Mouse (Mus musculus): ENCODE data around the gene Smyd4. TPM values are rescaled to one million over a fixed set of nuclear protein-coding genes. Genes with fewer than 3 reads are reported as not detected.

Smyd4 gene
- polyA plus RNA-seq, 1 experiment from 2014 or later: 13.4 TPM

DNA sequence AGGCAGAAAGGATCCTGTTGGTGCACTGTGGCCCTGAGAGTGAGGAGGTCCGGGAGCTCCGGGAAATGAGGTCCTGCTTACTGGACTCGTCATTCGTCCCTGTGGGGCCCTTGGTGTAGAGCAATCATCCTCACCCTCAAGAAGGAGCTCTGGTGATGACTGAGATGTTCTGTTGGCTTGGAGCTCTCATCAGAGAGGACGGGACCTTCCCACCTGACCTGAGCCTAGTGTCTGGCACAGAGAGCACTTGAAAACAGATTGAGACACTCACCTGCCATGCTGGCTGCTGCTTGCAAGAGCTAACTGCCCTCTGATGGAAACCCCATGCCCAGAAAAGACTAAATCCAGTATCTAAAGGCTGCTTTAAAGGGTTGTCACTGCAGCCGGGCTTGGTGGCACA lies 56.6 kb downstream of the Smyd4 start:
- H3K4me3 ChIP-seq: no peak overlapping the region
- H3K36me3 ChIP-seq: no peaks in the 10 kb centered on the region; the same call in 1 of the 2 replicates
- H3K4me2 ChIP-seq (replicated peaks): no peak overlapping the region
- no peak overlapping the region for H3K27ac ChIP-seq
- H3K27me3 ChIP-seq: no peaks in the 10 kb centered on the region
- no peaks in the 10 kb centered on the region for H3K4me1 ChIP-seq
- 92% methylated on average over 6 of the region's 6 CpGs for WGBS
- no peak for ATAC-seq (ENCODE audit: low FRiP score)
- H3K9me3 ChIP-seq (replicated peaks): no peaks in the 10 kb centered on the region
- H3K9ac ChIP-seq: no peak overlapping the region

DNA sequence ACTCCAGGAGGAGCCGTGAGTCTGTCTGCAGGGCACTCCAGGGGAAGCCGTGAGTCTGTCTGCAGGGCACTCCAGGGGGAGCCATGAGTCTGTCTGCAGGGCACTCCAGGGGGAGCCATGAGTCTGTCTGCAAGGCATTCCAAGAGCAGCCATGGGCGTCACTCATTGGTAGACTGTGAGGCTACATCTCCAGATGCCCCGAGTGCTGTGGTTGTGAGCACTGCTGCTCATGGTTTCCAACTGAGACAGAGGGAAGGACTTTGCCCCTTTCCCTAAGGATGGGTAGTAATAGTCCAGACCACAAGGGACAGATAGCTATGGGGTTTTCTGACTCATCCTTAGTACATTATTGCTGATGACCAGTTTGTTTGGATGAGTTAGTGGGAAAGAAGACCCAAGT lies 57.9 kb downstream of the Smyd4 start:
- Histone ChIP-seq H3K4me1 (no peaks in the 10 kb centered on the region), H3K27ac (no peak overlapping the region), H3K9me3 (replicated peaks) (no peaks in the 10 kb centered on the region), H3K9ac (no peak overlapping the region), H3K27me3 (no peaks in the 10 kb centered on the region), H3K36me3 (no peaks in the 10 kb centered on the region), H3K4me2 (replicated peaks) (no peak overlapping the region), H3K4me3 (no peak overlapping the region)
- 56% methylated on average over 4 of the region's 4 CpGs for WGBS
- ATAC-seq (ENCODE audit: low FRiP score): no peak

DNA sequence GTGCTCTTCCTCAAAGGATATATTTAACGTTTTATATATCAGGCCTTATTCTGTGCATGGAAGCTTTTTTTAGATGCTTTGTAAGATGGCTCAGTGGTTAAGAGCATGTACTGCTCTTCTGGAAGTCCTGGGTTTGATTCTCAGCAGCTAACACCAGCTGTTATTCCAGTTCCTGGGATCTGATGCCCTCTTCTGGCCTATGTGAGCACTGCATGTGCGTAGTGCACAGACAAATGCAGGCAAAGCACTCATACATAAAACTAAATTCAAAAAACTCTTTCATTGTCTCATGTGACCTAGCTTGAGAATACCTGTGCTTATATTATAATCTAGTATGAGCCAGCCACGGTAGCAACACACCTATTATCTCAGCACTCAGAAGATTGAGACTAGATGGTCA lies 58.6 kb downstream of the Smyd4 start:
- Histone ChIP-seq H3K9ac (no peak overlapping the region), H3K4me1 (no peaks in the 10 kb centered on the region), H3K27ac (no peak overlapping the region), H3K36me3 (no peaks in the 10 kb centered on the region), H3K4me3 (no peak overlapping the region), H3K4me2 (replicated peaks) (no peak overlapping the region), H3K27me3 (no peaks in the 10 kb centered on the region), H3K9me3 (replicated peaks) (no peaks in the 10 kb centered on the region)
- 35% methylated on average over 3 of the region's 3 CpGs for WGBS
- no peak for ATAC-seq (ENCODE audit: low FRiP score)

DNA sequence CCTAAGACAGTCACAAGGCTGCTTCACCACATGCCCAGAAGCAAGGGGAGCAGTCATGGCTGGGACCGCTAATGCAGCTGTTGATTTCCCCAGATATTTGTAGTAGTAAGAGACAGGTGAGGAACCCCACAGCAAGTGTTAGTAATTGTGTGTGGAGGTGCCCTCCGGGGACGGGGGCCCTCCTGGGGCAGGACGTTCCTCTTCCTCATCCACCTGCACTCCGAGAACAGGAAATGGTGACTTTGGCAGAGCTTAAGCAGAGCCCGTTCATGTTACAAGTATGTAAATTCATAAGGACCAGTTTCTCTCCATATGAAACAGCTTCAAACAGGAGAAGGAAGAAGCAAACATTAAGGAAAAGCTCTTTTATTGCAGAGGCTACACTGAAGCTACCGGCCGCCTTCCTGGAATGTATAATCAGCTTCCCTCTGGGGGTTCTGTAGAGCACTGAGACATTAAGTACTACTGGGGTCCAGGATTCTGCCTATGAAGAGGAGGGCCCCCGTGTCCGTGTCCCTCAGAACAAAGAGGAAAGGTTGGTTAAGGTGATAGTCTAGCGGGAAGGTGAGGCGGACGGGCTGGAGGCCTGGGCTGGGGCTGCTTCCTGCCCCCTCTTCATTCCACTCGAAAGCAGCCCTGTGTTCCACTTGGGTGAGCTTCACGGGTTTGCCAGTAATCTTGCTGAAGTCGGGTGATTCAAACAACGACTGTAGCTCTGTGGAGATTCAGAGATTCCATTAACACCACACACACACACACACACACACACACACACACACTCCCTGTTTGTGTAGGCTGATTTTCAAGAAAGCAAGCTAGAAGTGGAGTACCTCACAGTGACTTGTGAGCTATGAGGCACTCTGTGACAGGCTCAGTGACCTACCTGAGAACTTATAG lies 61.7 kb downstream of the Smyd4 start:
- ATAC-seq (ENCODE audit: low FRiP score): no peak
- H3K27ac ChIP-seq: no peak overlapping the region

DNA sequence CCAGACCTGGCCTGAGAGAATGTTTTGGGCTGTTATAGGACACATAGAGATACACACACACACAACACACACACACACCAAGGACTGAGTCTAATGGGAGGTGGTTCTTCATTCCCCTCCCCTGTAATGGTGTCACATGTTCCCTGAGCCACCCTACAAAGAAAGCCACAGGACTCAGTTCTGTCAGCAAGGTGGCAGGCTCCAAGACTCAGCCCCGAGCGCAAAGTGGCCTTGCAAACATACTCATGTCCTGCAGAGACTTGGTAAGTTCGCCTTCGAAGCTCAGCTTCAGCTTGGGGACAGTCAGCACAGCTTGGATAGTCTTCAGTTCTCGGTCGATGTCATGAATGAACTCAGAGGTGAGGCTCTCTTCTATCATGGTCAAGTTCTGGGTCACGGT lies 62.4 kb downstream of the Smyd4 start:
- 92% methylated on average over 7 of the region's 7 CpGs for WGBS
- Histone ChIP-seq H3K9ac (no peak overlapping the region), H3K9me3 (replicated peaks) (no peaks in the 10 kb centered on the region), H3K27me3 (no peaks in the 10 kb centered on the region), H3K36me3 (no peaks in the 10 kb centered on the region), H3K27ac (no peak overlapping the region), H3K4me1 (0 out of 2 replicates have a peak, but pooled peaks cover 6% of the 10 kb centered on the region), H3K4me2 (replicated peaks) (no peak overlapping the region), H3K4me3 (no peak overlapping the region)
- no peak for ATAC-seq (ENCODE audit: low FRiP score)

More for the DNA sequence above, 61.7 kb downstream of the Smyd4 start:
- Histone ChIP-seq H3K9me3 (replicated peaks) (no peaks in the 10 kb centered on the region), H3K27me3 (no peaks in the 10 kb centered on the region), H3K4me2 (replicated peaks) (no peak overlapping the region), H3K9ac (no peak overlapping the region), H3K4me1 (0 out of 2 replicates have a peak, but pooled peaks cover under 1% of the 10 kb centered on the region), H3K36me3 (no peaks in the 10 kb centered on the region), H3K4me3 (no peak overlapping the region)
- WGBS: 80% methylated on average over 17 of the region's 17 CpGs

DNA sequence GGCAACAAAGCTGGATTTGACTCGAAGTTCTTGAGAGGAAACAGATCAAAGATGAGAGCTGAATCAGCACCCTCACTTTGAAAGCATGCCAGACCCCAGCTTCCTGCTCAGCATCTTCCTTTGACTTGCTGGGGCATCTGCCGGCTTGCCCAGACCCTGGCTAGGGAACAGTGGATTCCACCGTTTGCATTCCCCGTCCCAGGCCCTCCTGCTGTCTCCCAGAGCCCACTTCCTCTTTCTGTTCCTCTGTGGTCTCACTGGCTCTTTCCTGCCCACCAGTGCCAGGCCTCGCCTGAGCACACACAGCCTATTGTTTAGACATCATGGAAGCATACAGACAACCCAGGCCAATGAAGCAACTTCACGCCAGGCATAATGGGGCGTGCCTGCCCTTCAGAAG lies 66.9 kb downstream of the Smyd4 start:
- H3K9me3 ChIP-seq (replicated peaks): no peaks in the 10 kb centered on the region
- no peaks in the 10 kb centered on the region for H3K27me3 ChIP-seq
- no peak overlapping the region for H3K4me2 ChIP-seq (replicated peaks)
- WGBS: 49% methylated on average over 7 of the region's 7 CpGs
- H3K4me1 ChIP-seq: 0 out of 2 replicates have a peak, but pooled peaks cover 7% of the 10 kb centered on the region
- ATAC-seq (ENCODE audit: low FRiP score): no peak
- H3K36me3 ChIP-seq: no peaks in the 10 kb centered on the region
- no peak overlapping the region for H3K4me3 ChIP-seq
- no peak overlapping the region for H3K27ac ChIP-seq
- no peak overlapping the region for H3K9ac ChIP-seq

DNA sequence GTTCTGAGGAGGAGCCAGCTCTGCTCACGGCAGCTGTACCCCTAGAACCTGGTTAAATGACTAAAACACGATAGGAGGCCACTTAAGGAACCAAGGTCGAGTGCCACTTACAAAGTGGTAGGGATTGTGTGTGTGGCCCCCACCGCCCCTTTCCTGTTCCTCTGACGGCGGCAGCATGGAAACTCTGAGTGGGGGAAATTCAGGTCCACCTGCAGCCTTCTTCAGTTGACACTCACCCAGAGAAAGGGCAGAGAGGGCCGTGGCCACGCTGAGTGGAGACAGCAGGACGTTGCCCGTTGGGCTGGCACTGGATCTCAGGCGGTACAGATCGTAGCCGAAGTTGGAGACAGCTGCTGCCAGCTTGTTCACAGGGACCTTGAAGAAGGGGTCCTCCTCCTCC lies 67.8 kb downstream of the Smyd4 start:
- Histone ChIP-seq H3K4me1 (peaks cover 12% of the 10 kb centered on the region), H3K27me3 (no peaks in the 10 kb centered on the region), H3K36me3 (no peaks in the 10 kb centered on the region), H3K4me2 (replicated peaks) (no peak overlapping the region), H3K9ac (no peak overlapping the region), H3K27ac (no peak overlapping the region), H3K9me3 (replicated peaks) (no peaks in the 10 kb centered on the region), H3K4me3 (no peak overlapping the region)
- 90% methylated on average over 13 of the region's 13 CpGs for WGBS
- no peak for ATAC-seq (ENCODE audit: low FRiP score)

DNA sequence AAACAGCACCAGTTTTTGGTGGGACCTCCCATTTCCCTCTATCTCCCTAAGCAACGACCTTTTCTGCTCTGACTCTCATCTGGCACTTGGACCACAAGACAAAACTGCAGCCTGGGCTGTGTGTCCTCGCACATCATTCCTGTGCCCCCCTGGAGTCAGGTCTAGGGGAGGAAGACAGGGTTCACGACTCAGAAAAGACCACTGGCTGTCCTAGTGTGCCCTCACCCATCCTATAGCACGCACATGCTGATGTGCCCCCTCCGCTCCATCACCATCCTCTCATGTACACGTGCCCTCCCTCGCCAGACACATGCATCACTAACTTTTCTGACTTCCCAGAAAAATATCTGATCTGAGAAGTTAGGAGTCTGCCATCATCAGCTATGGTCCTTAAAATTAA lies 71.8 kb downstream of the Smyd4 start:
- no peak for ATAC-seq (ENCODE audit: low FRiP score)
- 79% methylated on average over 7 of the region's 7 CpGs for WGBS
- H3K27ac ChIP-seq: no peak overlapping the region
- no peak overlapping the region for H3K9ac ChIP-seq
- no peak overlapping the region for H3K4me3 ChIP-seq
- H3K9me3 ChIP-seq (replicated peaks): no peaks in the 10 kb centered on the region
- no peaks in the 10 kb centered on the region; the same call in 1 of the 2 replicates for H3K27me3 ChIP-seq
- H3K4me1 ChIP-seq: peaks cover 21% of the 10 kb centered on the region
- H3K36me3 ChIP-seq: no peaks in the 10 kb centered on the region
- no peak overlapping the region for H3K4me2 ChIP-seq (replicated peaks)

DNA sequence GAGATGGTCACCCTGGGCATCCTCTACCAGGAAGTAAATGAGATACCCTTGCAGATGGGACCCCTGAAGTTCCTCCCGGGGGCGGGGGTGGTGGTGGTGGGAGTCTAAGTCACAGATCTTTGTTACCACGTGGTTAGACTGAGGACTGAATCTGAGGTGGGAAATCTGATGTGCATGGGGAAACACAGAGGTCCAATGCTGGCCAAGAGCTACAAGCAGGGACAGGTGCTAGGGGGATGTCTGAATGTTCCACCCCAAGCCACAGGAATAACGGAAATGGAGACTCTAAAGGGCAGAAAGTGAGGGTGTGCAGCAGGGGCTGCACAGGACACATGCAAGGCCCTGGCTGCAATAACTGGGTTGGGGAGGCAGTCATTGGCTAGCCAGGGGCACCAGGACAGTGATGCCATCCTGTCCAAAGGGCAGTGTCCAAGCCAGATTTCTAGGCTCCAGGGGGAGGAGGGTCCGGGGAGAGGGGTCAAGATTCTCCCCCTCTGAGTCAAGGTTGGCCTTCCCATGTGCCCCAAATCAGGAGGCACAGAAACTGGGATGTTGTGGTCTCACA lies 72.7 kb downstream of the Smyd4 start:
- 61% methylated on average over 5 of the region's 5 CpGs for WGBS
- Histone ChIP-seq H3K36me3 (no peaks in the 10 kb centered on the region), H3K4me2 (replicated peaks) (peak overlapping the region; percentile 42), H3K4me1 (peaks cover 15% of the 10 kb centered on the region), H3K27me3 (no peaks in the 10 kb centered on the region; the same call in 1 of the 2 replicates), H3K9ac (no peak overlapping the region), H3K27ac (no peak overlapping the region), H3K9me3 (replicated peaks) (no peaks in the 10 kb centered on the region), H3K4me3 (no peak overlapping the region)
- no peak for ATAC-seq (ENCODE audit: low FRiP score)

DNA sequence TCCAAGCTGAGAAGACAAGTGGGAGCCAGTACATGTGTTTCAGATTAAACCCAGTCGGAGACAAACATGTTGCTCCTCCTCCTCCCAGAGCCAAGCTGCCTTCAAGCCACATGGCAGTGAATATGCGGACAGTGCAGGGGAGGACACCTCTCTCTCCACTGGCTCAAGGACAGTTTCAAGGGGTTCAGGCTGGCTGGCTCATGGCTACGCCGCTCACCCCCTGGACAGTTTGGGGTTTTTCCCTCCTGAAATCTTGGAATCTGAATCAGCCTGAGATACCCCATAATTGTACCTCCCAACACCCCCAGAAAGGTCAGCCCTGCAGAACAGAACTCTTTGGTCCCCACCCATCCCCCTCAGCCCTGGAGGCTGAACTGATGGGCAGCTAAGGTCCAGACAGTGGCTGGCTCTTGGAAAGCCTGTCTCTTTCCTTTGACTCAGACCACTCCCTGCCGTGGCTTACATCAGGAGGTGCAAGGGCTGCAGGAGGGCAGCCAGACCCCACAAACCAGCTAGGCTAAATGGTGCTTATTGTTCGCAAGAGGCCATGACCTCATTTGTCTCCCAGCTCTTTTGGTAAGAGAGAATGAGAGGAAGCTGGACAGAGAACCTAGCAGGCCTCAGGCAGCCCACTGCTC lies 73.3 kb downstream of the Smyd4 start:
- peak overlapping the region; percentile 42 for H3K4me2 ChIP-seq (replicated peaks)
- ATAC-seq (ENCODE audit: low FRiP score): no peak
- H3K4me1 ChIP-seq: peaks cover 15% of the 10 kb centered on the region
- peak overlapping the region; percentile 40 for H3K9ac ChIP-seq
- 27% methylated on average over 6 of the region's 6 CpGs for WGBS
- no peaks in the 10 kb centered on the region; the same call in 1 of the 2 replicates for H3K27me3 ChIP-seq
- H3K4me3 ChIP-seq: peak overlapping the region; percentile 30
- H3K9me3 ChIP-seq (replicated peaks): no peaks in the 10 kb centered on the region
- H3K27ac ChIP-seq: peak overlapping the region; percentile 18; the same call in 1 of the 2 replicates
- H3K36me3 ChIP-seq: no peaks in the 10 kb centered on the region

DNA sequence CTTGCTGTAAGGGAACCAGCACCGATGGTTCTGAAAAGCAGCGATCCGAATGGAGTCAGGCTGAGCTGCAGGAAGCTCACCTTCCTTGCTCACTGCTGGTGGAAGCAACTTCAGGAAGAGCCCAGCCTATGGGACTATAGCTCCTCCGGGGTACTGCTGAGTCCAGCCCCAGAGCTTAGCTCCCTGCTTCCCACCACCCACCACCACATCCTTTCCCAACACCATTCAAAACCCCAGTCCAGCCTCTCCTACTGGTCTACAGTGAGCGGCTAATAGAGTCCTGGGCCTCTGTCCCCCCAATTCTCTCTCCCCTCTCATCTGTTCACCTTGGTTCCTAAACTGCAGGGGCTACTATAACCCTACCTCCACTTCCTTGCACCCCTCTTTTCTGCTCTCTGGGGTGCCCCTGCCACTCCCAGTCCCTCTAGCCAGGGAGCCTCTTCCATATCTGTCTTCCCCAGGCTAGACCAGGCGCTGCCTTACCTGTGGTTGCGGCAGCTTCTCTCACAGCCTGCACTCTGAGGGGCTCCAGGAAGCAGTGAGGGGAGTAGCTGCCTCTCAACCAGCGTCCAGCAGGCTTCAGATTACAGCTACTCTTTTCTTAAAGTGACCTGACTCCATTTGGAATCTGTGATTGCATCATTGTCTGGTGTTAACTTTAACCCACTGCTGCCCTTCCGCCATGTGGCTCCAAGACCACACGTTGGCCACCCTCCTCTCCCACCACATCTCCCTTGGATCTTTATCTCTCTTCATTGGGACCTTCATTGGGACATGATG lies 74.0 kb downstream of the Smyd4 start, which contains the start of gene Serpinf1:
TSS of gene Serpinf1 (minus strand) at position 689 of the 780 bp plus-strand sequence.
- no peak for ATAC-seq (ENCODE audit: low FRiP score)
- Histone ChIP-seq H3K27me3 (no peaks in the 10 kb centered on the region; the same call in 1 of the 2 replicates), H3K36me3 (no peaks in the 10 kb centered on the region), H3K4me1 (peaks cover 15% of the 10 kb centered on the region), H3K9ac (peak within 1 kb of the TSS; percentile 40), H3K4me3 (peak within 1 kb of the TSS; percentile 30), H3K4me2 (replicated peaks) (peak within 1 kb of the TSS; percentile 42), H3K27ac (peak within 1 kb of the TSS; percentile 18; the same call in 1 of the 2 replicates), H3K9me3 (replicated peaks) (no peaks in the 10 kb centered on the region)
- WGBS: 36% methylated on average over 10 of the region's 10 CpGs
